Mouse (Mus musculus) erythroblast, embryonic 14.5 days (primary cell): ENCODE data around the gene Kif26b.

Source experiments
- GATA1 ChIP-seq: IDR thresholded peaks from 2 replicates; pipeline ENCODE4 v1.6.1; 2012; ENCODE audit warnings: low read length, inconsistent platforms, mixed read lengths
- TAL1 ChIP-seq: IDR thresholded peaks from 3 replicates; pipeline ENCODE4 v1.6.1; 2012; ENCODE audit warnings: low read length, inconsistent platforms, mixed read lengths

DNA sequence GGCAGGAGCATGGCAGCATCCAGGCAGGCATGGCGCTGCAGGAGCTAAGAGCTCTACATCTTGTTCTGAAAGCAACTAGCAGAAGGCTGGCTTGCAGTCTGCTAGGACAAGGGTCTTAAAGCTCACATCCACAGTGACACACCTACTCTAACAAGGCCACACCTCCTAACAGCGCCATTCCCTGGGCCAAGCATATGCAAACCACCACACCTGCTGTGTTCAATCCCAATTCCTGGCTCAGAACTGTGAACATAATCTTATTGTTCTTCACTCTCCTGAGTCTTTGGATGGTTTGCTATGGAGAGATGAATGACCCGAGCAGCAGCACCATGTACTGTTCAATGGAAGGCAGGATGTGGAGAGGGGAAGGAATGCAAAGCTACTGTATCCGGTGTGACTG lies 429.7 kb downstream of the Kif26b start:
- TF ChIP-seq GATA1: no peak
- no peak for TF ChIP-seq TAL1
